In the genomic region with DNA sequence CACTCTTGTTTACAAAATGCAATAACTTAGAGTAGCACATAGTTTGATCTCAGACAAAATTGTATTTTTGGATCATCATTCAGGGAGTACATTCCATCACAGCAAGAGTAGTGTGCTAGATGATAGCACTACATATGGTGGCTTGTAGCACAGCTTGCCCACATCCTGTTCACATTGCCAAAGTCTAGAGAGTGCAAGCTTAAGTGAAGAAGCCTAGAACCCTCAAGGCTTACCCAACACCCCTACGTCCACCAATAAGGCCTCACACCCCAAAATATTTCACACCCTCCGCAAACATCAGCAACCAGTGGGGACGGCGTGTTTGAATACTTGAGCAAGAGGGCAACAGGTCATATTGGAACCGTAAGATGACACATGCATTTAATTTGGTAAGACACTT, we compare ENCODE assay signal across 13 mouse cellular contexts.
"Had no signal": no experiment of that assay in that cellular context is flagged by ENCODE, and none has a peak within 500 bp of the region (broad histone marks: within the 10 kb centered on the region; RNA-seq: fewer than 3 reads in every experiment).

No protein-coding gene starts in this region.

- H3K9me3 ChIP-seq: kidney, embryonic 15.5 days; lung, embryonic 15.5 days had no signal

- H3K27ac ChIP-seq: kidney, embryonic 15.5 days; left cerebral cortex, adult 2 months; liver, embryonic 14.5 days; lung, embryonic 15.5 days had no signal

- H3K27me3 ChIP-seq: kidney, embryonic 15.5 days; lung, embryonic 15.5 days had no signal

- H3K4me3 ChIP-seq: kidney, embryonic 15.5 days; left cerebral cortex, adult 2 months; lung, embryonic 15.5 days had no signal

- H3K9ac ChIP-seq: kidney, embryonic 15.5 days; liver, embryonic 14.5 days; lung, embryonic 15.5 days had no signal

- DNase-seq: kidney, postnatal 10 days; kidney, postnatal 36 days; lung, adult 18-20 months; lung, postnatal 36 days; midbrain, embryonic 14.5 days; thymus, adult 18-20 months; thymus, postnatal 36 days had no signal

- H3K4me2 ChIP-seq: kidney, embryonic 15.5 days; liver, embryonic 11.5 days; lung, embryonic 15.5 days; midbrain, embryonic 11.5 days had no signal

- H3K36me3 ChIP-seq: kidney, embryonic 15.5 days; lung, embryonic 15.5 days had no signal

- H3K4me1 ChIP-seq: kidney, embryonic 15.5 days; lung, embryonic 15.5 days had no signal
